Mouse (Mus musculus): Measurements from ENCODE around the gene Cfap54.

Cfap54 gene

GRCm38 (mm10) chr10:92937741-92938285 is 143.6 kb downstream of the Cfap54 start:
- DNase-seq (ENCODE audit: low spot score in 2 of 2) = no peak

DNA sequence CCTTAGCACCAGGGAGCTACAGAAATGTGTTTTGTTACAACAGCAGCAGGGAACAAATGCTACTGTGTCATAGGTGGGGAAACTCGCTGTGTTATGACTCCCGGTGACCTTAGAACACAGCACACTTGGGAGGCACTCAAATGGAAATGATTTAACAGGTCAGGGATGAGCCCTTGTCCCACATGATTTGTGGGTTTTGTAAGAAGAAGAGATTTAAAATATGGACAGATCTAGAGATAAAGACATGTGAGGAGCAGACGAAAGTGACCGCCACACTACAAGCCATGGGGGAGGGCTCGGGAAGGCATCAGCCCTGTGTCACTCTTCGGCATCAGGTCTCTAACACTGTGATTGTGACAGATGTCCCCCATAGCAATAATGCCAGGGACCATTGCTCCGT is 144.3 kb downstream of the Cfap54 start:
- no peak for DNase-seq (ENCODE audit: low spot score in 2 of 2)

- DNase-seq (ENCODE audit: low spot score in 2 of 2) = no peak
Observed at GRCm38 (mm10) chr10:92934506-92934905, 146.9 kb downstream of the Cfap54 start.

GRCm38 (mm10) chr10:92933616-92934015 is 147.8 kb downstream of the Cfap54 start:
- DNase-seq (ENCODE audit: low spot score in 2 of 2) = no peak

- DNase-seq (ENCODE audit: low spot score in 2 of 2) = no peak
Observed at GRCm38 (mm10) chr10:92932464-92932863, 149.0 kb downstream of the Cfap54 start.

- no peak for DNase-seq (ENCODE audit: low spot score in 2 of 2)
Observed at GRCm38 (mm10) chr10:92930036-92930435, 151.4 kb downstream of the Cfap54 start.

- DNase-seq (ENCODE audit: low spot score in 2 of 2) = no peak
Observed at GRCm38 (mm10) chr10:92928256-92928655, 153.2 kb downstream of the Cfap54 start.

GRCm38 (mm10) chr10:92918551-92918950 is 162.9 kb downstream of the Cfap54 start:
- DNase-seq (ENCODE audit: low spot score in 2 of 2) = no peak

DNA sequence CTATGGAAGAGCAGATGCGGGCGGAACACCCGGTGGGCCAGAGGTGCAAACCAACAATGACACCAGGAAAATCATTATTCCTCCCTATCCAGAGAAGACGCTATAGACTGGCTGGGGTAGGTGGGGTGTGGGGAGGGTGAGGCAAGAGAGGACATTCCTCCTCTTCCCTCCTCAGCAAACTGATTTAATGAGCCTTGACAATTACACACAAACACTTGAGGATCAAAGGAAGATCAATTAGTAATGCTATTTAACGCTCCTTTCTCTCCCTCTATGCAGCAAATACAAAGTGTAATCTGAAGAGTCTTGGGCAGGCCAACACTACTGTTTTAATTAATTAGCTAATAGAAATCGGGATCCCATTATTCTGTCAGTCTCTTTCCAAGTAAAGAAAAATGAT is 174.2 kb downstream of the Cfap54 start:
- no peak for DNase-seq (ENCODE audit: low spot score in 2 of 2)

- no peak for DNase-seq (ENCODE audit: low spot score in 2 of 2)
Observed at GRCm38 (mm10) chr10:92888466-92888865, 193.0 kb downstream of the Cfap54 start.

DNA sequence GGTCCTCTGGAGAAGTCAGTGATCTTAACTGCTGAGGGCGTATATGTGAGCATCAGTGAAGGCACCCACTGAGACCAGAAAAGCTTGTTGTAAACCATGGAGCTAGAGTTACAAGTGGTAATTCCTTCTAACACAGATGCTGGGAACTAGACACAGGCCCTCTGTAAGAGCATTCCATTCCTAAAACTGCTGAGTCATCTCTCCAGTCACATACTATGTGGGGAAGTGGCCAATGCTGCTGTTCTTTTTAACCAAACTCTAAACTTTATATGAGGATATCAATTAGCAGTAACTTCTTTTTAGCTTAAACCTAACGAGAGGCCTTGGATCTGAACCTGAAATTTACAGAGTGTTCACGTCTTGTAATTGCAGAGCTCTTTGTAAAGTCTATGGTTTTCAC is 203.4 kb downstream of the Cfap54 start:
- DNase-seq (ENCODE audit: low spot score in 2 of 2) = no peak

GRCm38 (mm10) chr10:92840980-92841379 is 240.4 kb downstream of the Cfap54 start:
- DNase-seq (ENCODE audit: low spot score in 2 of 2) = no peak

GRCm38 (mm10) chr10:92837572-92837971 is 243.8 kb downstream of the Cfap54 start:
- DNase-seq (ENCODE audit: low spot score in 2 of 2) = no peak

GRCm38 (mm10) chr10:92837045-92837444 is 244.4 kb downstream of the Cfap54 start:
- no peak for DNase-seq (ENCODE audit: low spot score in 2 of 2)

GRCm38 (mm10) chr10:92821499-92821898 is 259.9 kb downstream of the Cfap54 start:
- DNase-seq (ENCODE audit: low spot score in 2 of 2) = no peak

GRCm38 (mm10) chr10:92818190-92818589 is 263.2 kb downstream of the Cfap54 start:
- DNase-seq (ENCODE audit: low spot score in 2 of 2) = no peak

- no peak for DNase-seq (ENCODE audit: low spot score in 2 of 2)
Observed at GRCm38 (mm10) chr10:92816903-92817302, 264.5 kb downstream of the Cfap54 start.

- no peak for DNase-seq (ENCODE audit: low spot score in 2 of 2)
Observed at GRCm38 (mm10) chr10:92810894-92811293, 270.5 kb downstream of the Cfap54 start.

- no peak for DNase-seq (ENCODE audit: low spot score in 2 of 2)
Observed at GRCm38 (mm10) chr10:92791908-92792307, 289.5 kb downstream of the Cfap54 start.

GRCm38 (mm10) chr10:92791531-92791900 is 289.9 kb downstream of the Cfap54 start:
- no peak for DNase-seq (ENCODE audit: low spot score in 2 of 2)

GRCm38 (mm10) chr10:92790893-92791530 is 290.4 kb downstream of the Cfap54 start:
- no peak for DNase-seq (ENCODE audit: low spot score in 2 of 2)

DNA sequence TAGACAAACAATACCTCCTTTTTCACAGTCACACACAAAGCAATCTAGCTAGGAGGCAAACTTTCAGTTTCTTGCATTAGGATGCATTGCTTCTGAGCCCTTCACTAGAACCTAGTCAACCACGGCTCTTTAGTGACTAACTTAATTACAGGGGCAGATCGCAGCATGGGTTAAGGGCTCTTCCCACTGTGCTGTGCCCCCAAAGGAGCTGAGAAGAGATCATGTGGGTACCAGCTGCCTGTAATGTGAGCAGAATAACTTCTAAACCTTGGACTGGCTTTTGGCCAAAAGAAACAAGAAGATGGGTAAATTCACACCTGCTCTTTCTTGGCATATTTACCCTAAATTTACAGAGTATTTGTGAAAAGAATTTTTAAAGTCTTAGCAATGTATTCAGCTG is 291.2 kb downstream of the Cfap54 start:
- DNase-seq (ENCODE audit: low spot score in 2 of 2) = no peak

GRCm38 (mm10) chr10:92788410-92789096 is 292.9 kb downstream of the Cfap54 start:
- no peak for DNase-seq (ENCODE audit: low spot score in 2 of 2)
